Mouse (Mus musculus): ENCODE measurements around the gene Clec12a. TPM values are rescaled to one million over a fixed set of nuclear protein-coding genes. Genes with fewer than 3 reads are reported as not detected.

The Clec12a gene
- 157 TPM in 2 replicates for total RNA-seq (2023)

GRCm38 (mm10) chr6:129342391-129342790 is at the start of gene Clec12a:
Gene Clec12a, plus strand, starts transcription at chr6:129342691.

GRCm38 (mm10) chr6:129331610-129332009 is 10.9 kb upstream of the Clec12a start, which contains the start of gene 4922502D21Rik:
Gene 4922502D21Rik, minus strand, starts transcription at chr6:129331796.

GRCm38 (mm10) chr6:129385774-129386173 is 43.3 kb downstream of the Clec12a start, which contains the start of gene Clec12b:
Gene Clec12b, minus strand, starts transcription at chr6:129385874.

GRCm38 (mm10) chr6:129396997-129397396 is 54.5 kb downstream of the Clec12a start, which contains the start of gene Clec1b:
Gene Clec1b, plus strand, starts transcription at chr6:129397297.

GRCm38 (mm10) chr6:129408562-129408961 is 66.1 kb downstream of the Clec12a start, which contains the start of gene Clec9a:
Gene Clec9a, plus strand, starts transcription at chr6:129408862.

Other genes with a start within 250 kb of the Clec12a start
- gene Clec2e, start 241.8 kb upstream of the Clec12a start, total RNA-seq (2023), result 0.18 TPM in 1 of 2 replicates, not detected in the other
- 14.3 and 24.8 TPM in 2 replicates for gene Clec2d, start 162.1 kb upstream of the Clec12a start, total RNA-seq (2023)
- 39.1 and 48.5 TPM in 2 replicates for gene Cd69, start 67.3 kb upstream of the Clec12a start, total RNA-seq (2023)
- not detected in 2 replicates for gene 4922502D21Rik, start 10.9 kb upstream of the Clec12a start, total RNA-seq (2023)
- gene Clec12b, start 43.2 kb downstream of the Clec12a start, total RNA-seq (2023), result not detected in 2 replicates
- 12.0 and 13.0 TPM in 2 replicates for gene Clec1b, start 54.6 kb downstream of the Clec12a start, total RNA-seq (2023)
- gene Clec9a, start 66.2 kb downstream of the Clec12a start, total RNA-seq (2023), result 0.92 and 2.7 TPM in 2 replicates
- gene Clec1a, start 109.3 kb downstream of the Clec12a start, total RNA-seq (2023), result 0.23 and 0.57 TPM in 2 replicates
- gene Olr1, start 164.5 kb downstream of the Clec12a start, total RNA-seq (2023), result 35.0 and 36.3 TPM in 2 replicates
- gene Tmem52b, start 169.9 kb downstream of the Clec12a start, total RNA-seq (2023), result 0.91 and 1.1 TPM in 2 replicates
- 27.8 and 30.0 TPM in 2 replicates for gene Gabarapl1, start 190.5 kb downstream of the Clec12a start, total RNA-seq (2023)
- not detected in 2 replicates for gene Klre1, start 235.2 kb downstream of the Clec12a start, total RNA-seq (2023)
- 0.54 and 0.77 TPM in 2 replicates for gene Klrd1, start 249.1 kb downstream of the Clec12a start, total RNA-seq (2023)